Mouse (Mus musculus) heart, adult 9 months (tissue): ENCODE measurements around the gene Sc5d.

ENCODE experiments used
- DNase-seq, 2 experiments: peaks; one replicate each; pipeline ENCODE4 v3.0.0; 2022; ENCODE audit warnings: low spot score in 2 of 2

Gene Sc5d

GRCm38 (mm10) chr9:42264145-42264544, at the start of gene Sc5d:
Gene Sc5d (minus strand): TSS chr9:42264256.
- DNase-seq = peak; percentile 94

GRCm38 (mm10) chr9:42311311-42311710, 47.3 kb upstream of the Sc5d start:
- no peak for DNase-seq

GRCm38 (mm10) chr9:42303894-42304293, 39.8 kb upstream of the Sc5d start:
- DNase-seq = no peak

GRCm38 (mm10) chr9:42301082-42301633, 37.1 kb upstream of the Sc5d start:
- no peak for DNase-seq

- no peak for DNase-seq
These were observed 32.4 kb upstream of the Sc5d start for GRCm38 (mm10) chr9:42296297-42296922.

- DNase-seq = no peak
These were observed 30.1 kb upstream of the Sc5d start for GRCm38 (mm10) chr9:42294131-42294530.

GRCm38 (mm10) chr9:42293596-42293995, 29.5 kb upstream of the Sc5d start:
- DNase-seq = no peak

GRCm38 (mm10) chr9:42293051-42293450, 29.0 kb upstream of the Sc5d start:
- no peak for DNase-seq

- no peak for DNase-seq
These were observed 15.6 kb upstream of the Sc5d start for GRCm38 (mm10) chr9:42279676-42280075.

GRCm38 (mm10) chr9:42278046-42278445, 14.0 kb upstream of the Sc5d start:
- DNase-seq = no peak

- DNase-seq = no peak
These were observed 13.6 kb upstream of the Sc5d start for GRCm38 (mm10) chr9:42277606-42278005.

GRCm38 (mm10) chr9:42277162-42277561, 13.1 kb upstream of the Sc5d start:
- DNase-seq = no peak

- no peak for DNase-seq
These were observed 11.7 kb upstream of the Sc5d start for GRCm38 (mm10) chr9:42275761-42276145.

GRCm38 (mm10) chr9:42275027-42275760, 11.1 kb upstream of the Sc5d start:
- no peak for DNase-seq

- DNase-seq = no peak
These were observed 9.7 kb upstream of the Sc5d start for GRCm38 (mm10) chr9:42273682-42274296.

GRCm38 (mm10) chr9:42273174-42273573, 9.1 kb upstream of the Sc5d start:
- no peak for DNase-seq

GRCm38 (mm10) chr9:42272690-42273089, 8.6 kb upstream of the Sc5d start:
- no peak for DNase-seq

- no peak for DNase-seq
These were observed 7.4 kb upstream of the Sc5d start for GRCm38 (mm10) chr9:42271456-42271855.

- DNase-seq = no peak
These were observed 6.6 kb upstream of the Sc5d start for GRCm38 (mm10) chr9:42270617-42271016.

- DNase-seq = no peak
These were observed 6.0 kb upstream of the Sc5d start for GRCm38 (mm10) chr9:42270081-42270480.

- DNase-seq = no peak
These were observed 4.3 kb upstream of the Sc5d start for GRCm38 (mm10) chr9:42268371-42268770.

GRCm38 (mm10) chr9:42265309-42265708, 1.3 kb upstream of the Sc5d start:
- DNase-seq = no peak

GRCm38 (mm10) chr9:42263709-42264111, 346 bp downstream of the Sc5d start:
- no peak for DNase-seq
